Comparison of ENCODE assay signal across 20 mouse cellular contexts in genomic region chr6:29600188-29600587, GRCm38 (mm10). TPM values are rescaled to one million over a fixed set of nuclear protein-coding genes. Genes with fewer than 3 reads are reported as not detected.
DNase-seq lines count a peak whose midpoint lies in the region; TF ChIP-seq lines count a peak whose summit lies in the region.
"Had no signal": no experiment of that assay in that cellular context is flagged by ENCODE, and none has a peak within 500 bp of the region (broad histone marks: within the 10 kb centered on the region; RNA-seq: fewer than 3 reads in every experiment).

No protein-coding gene starts in this region.

- H3K4me1 ChIP-seq in MEL (ENCODE audit: control insufficient read depth in 1 of 2, insufficient read depth in 2 of 2, low read length in 2 of 2): no peaks in the 10 kb centered on the region; a peak in 2 of 4 replicates
- H3K4me1 ChIP-seq: embryonic facial prominence, embryonic 10.5 days; embryonic facial prominence, embryonic 12.5 days; forebrain, embryonic 13.5 days; forebrain, embryonic 15.5 days had no signal

- no peak for TF ChIP-seq RAD21 in MEL (IDR thresholded peaks at IDR 0.05; ENCODE audit: low read depth, low read length)

- H3K4me3 ChIP-seq in layer of hippocampus, adult 2 months: no peak overlapping the region
- H3K4me3 ChIP-seq in MEL (ENCODE audit: control insufficient read depth in 1 of 2, insufficient read depth in 1 of 2, low read depth in 2 of 2, low read length in 2 of 2): no peak overlapping the region
- H3K4me3 ChIP-seq: embryonic facial prominence, embryonic 10.5 days; embryonic facial prominence, embryonic 12.5 days; forebrain, embryonic 13.5 days; forebrain, embryonic 15.5 days had no signal

- no peak for TF ChIP-seq POLR2A in MEL (IDR thresholded peaks at IDR 0.05; ENCODE audit: control insufficient read depth in 1 of 2, insufficient read depth in 1 of 2, low read depth in 1 of 2, low read length in 2 of 2, poor library complexity in 1 of 2)

- TF ChIP-seq CTCF in layer of hippocampus, adult 2 months (conservative IDR thresholded peaks at IDR 0.05): no peak
- no peak for TF ChIP-seq CTCF in MEL (IDR thresholded peaks at IDR 0.05 in 2 of 3, conservative IDR thresholded peaks at IDR 0.05 in 1 of 3; ENCODE audit: control insufficient read depth in 1 of 3, insufficient read depth in 1 of 3, low read depth in 2 of 3, low read length in 3 of 3, poor library complexity in 1 of 3, severe bottlenecking in 1 of 3)

- H3K36me3 ChIP-seq in MEL (ENCODE audit: control insufficient read depth in 1 of 2, insufficient read depth in 2 of 2, low read length in 2 of 2): peaks cover 8 to 14% of the 10 kb centered on the region in 2 experiments
- H3K36me3 ChIP-seq in splenic B cell, adult 2 months (ENCODE audit: control insufficient read depth, insufficient read depth, low read length, poor library complexity, severe bottlenecking): no peaks in the 10 kb centered on the region
- H3K36me3 ChIP-seq: forebrain, embryonic 15.5 days had no signal

- H3K9ac ChIP-seq in MEL (ENCODE audit: control insufficient read depth, low read depth, low read length, poor library complexity, severe bottlenecking): no peak overlapping the region
- H3K9ac ChIP-seq: embryonic facial prominence, embryonic 12.5 days; forebrain, embryonic 13.5 days; forebrain, embryonic 15.5 days; forebrain, postnatal 0 days had no signal

- no peaks in the 10 kb centered on the region for H3K27me3 ChIP-seq in MEL (ENCODE audit: control insufficient read depth in 1 of 2, insufficient read depth in 2 of 2, low read length in 2 of 2)
- no peaks in the 10 kb centered on the region for H3K27me3 ChIP-seq in splenic B cell, adult 2 months (ENCODE audit: control insufficient read depth, insufficient read depth, low read length, poor library complexity, severe bottlenecking)
- H3K27me3 ChIP-seq: embryonic facial prominence, embryonic 12.5 days; forebrain, embryonic 13.5 days; forebrain, embryonic 15.5 days had no signal

- 0 out of 2 replicates have a peak overlapping the region, but pooled peaks have one; percentile 43 for H3K27ac ChIP-seq in layer of hippocampus, adult 2 months
- H3K27ac ChIP-seq in MEL (ENCODE audit: control insufficient read depth, low read depth, low read length): no peak overlapping the region
- H3K27ac ChIP-seq: embryonic facial prominence, embryonic 10.5 days; embryonic facial prominence, embryonic 12.5 days; forebrain, embryonic 13.5 days; forebrain, embryonic 15.5 days had no signal

- DNase-seq in layer of hippocampus, adult 2 months (ENCODE audit: low spot score in 2 of 2): no peak
- DNase-seq in layer of hippocampus, adult 18-20 months (ENCODE audit: low spot score in 2 of 2): no peak
- DNase-seq in MEL (ENCODE audit: low read depth, low spot score): peak; percentile 18
- DNase-seq in splenic B cell, adult 2 months (ENCODE audit: low read depth, low spot score): peak; percentile 6
- no peak for DNase-seq in urinary bladder, postnatal 36 days (ENCODE audit: low spot score in 2 of 2)
- DNase-seq in adrenal gland, postnatal 10 days: no peak
- DNase-seq: adrenal gland, adult 2 months; adrenal gland, postnatal 14 days; adrenal gland, postnatal 36 days; cerebellum, adult 11-12 months; cerebellum, adult 2 months; cerebellum, adult 9-10 months; cerebellum, postnatal 10 days; cerebellum, postnatal 25 days; forebrain, postnatal 0 days had no signal

- no peaks in the 10 kb centered on the region for H3K9me3 ChIP-seq in MEL (replicated peaks; ENCODE audit: insufficient read depth, low read length)
- H3K9me3 ChIP-seq: embryonic facial prominence, embryonic 10.5 days; embryonic facial prominence, embryonic 12.5 days; forebrain, embryonic 13.5 days; forebrain, embryonic 15.5 days; G1E had no signal

- H3K79me2 ChIP-seq in MEL (ENCODE audit: control insufficient read depth, insufficient read depth, low read length, poor library complexity): peaks cover 71% of the 10 kb centered on the region

- no peak for TF ChIP-seq EP300 in MEL (IDR thresholded peaks at IDR 0.05; ENCODE audit: low read depth in 1 of 2, low read length in 2 of 2)

TF ChIP-seq in MEL, 35 proteins besides CTCF, POLR2A, EP300 and RAD21:
- TF ChIP-seq ZNF384 (IDR thresholded peaks at IDR 0.05; ENCODE audit: low read depth, low read length) (peak; percentile 87), E2F4 (IDR thresholded peaks at IDR 0.05; ENCODE audit: borderline replicate concordance, low read depth, low read length) (no peak), GATA1 (IDR thresholded peaks at IDR 0.05; ENCODE audit: low read depth, low read length) (no peak), MEF2A (IDR thresholded peaks at IDR 0.05; ENCODE audit: extremely low read depth, insufficient replicate concordance, low read depth, low read length, poor library complexity, severe bottlenecking) (no peak), MAX (IDR thresholded peaks at IDR 0.05; ENCODE audit: low read length) (no peak), ZC3H11A (IDR thresholded peaks at IDR 0.05; ENCODE audit: low read depth, low read length) (no peak), NELFE (IDR thresholded peaks at IDR 0.05; ENCODE audit: low read depth, low read length) (no peak)
TF ChIP-seq in MEL: peak in this region for 1.

RNA-seq across cellular contexts. Expression of gene Tnpo3, which starts 9.5 kb away (rescaled TPM):
- total RNA-seq in layer of hippocampus, adult 2 months (2021): 10 to 100 TPM; 65.7 to 72.7 TPM
- 10 to 100 TPM; 71.6 to 72.1 TPM for total RNA-seq in layer of hippocampus, adult 18-20 months (2021)
- total RNA-seq in MEL (2012; rRNA removed): 64.9 and 71.5 TPM in 2 replicates
- polyA plus RNA-seq in MEL (2012; ENCODE audit: insufficient read depth in 1 of 2, insufficient read length in 2 of 2, low read depth in 1 of 2, low replicate concordance in 2 of 2, missing spikeins in 1 of 2): 100 to 1,000 TPM; 139 to 148 TPM
- total RNA-seq in adrenal gland, postnatal 10 days (2021): 10 to 100 TPM; 48.8 to 61.1 TPM

Comparison
In these comparisons a context has a peak if more than half of its experiments do, and no peak if none do; other contexts are left out.
1. DNase-seq: peak in MEL (single experiment) and splenic B cell, adult 2 months (single experiment); none in layer of hippocampus, adult 2 months (0 of 2), layer of hippocampus, adult 18-20 months (0 of 2), urinary bladder, postnatal 36 days (0 of 2) and adrenal gland, postnatal 10 days (single experiment).